Mouse (Mus musculus): ENCODE data around the gene Slc17a2. TPM values are rescaled to one million over a fixed set of nuclear protein-coding genes. Genes with fewer than 3 reads are reported as not detected.

Gene Slc17a2
- polyA plus RNA-seq, 1 experiment from 2014 or later = 0.52 TPM

DNA sequence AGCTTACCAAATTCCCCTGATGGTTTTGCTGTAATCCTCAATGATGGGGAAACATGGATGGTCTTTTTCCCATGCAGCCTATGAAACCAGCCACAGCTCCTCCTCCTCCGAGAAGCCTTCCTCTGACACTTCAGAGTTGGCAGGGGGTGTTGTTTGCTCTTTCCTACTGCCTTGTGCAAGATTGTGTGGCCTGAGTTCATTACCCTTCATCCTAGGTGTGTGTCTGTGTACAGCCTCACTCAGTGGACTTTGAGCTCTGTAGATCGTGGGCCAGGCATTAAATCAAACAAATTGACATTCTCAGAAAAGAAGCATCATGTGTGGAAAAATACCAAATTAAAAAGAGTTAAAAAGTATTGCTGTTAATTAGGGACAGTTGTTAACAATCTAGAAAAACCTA, 2.3 kb upstream of the Slc17a2 start:
- Histone ChIP-seq H3K4me2 (no peak overlapping the region), H3K4me1 (replicated peaks) (peaks cover 5% of the 10 kb centered on the region; the same call in 1 of the 2 replicates), H3K9ac (no peak overlapping the region), H3K36me3 (no peaks in the 10 kb centered on the region), H3K4me3 (replicated peaks) (no peak overlapping the region), H3K27me3 (no peaks in the 10 kb centered on the region; the same call in 1 of the 2 replicates), H3K9me3 (replicated peaks) (no peaks in the 10 kb centered on the region), H3K27ac (no peak overlapping the region)
- DNase-seq = no peak
- WGBS (ENCODE audit: insufficient replicate concordance) = 58% methylated on average over 2 of the region's 2 CpGs
- no peak for ATAC-seq (ENCODE audit: low read depth)

DNA sequence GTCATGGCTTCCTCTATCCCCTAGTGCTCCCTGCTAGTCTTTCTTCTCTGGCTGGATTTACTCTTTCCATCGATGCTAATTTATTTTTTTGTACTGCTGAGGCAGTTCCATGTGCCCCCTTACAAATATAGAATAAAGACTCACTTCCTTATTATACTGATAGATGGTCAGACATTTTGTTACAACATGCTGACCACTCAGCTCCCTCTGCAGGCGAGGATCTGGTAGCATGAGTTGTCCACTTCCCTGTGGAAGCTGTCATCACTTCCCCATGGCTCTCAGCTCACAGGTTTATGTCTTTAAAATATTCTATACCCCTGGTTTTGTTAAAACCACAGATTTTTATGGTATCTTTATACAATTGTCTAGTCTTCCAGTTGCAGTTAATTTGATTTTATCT, 9.4 kb downstream of the Slc17a2 start:
- 42% methylated on average over 2 of the region's 2 CpGs for WGBS (ENCODE audit: insufficient replicate concordance)
- no peaks in the 10 kb centered on the region for H3K36me3 ChIP-seq
- ATAC-seq (ENCODE audit: low read depth) = no peak
- no peaks in the 10 kb centered on the region for H3K4me1 ChIP-seq (replicated peaks)
- H3K4me3 ChIP-seq (replicated peaks) = no peak overlapping the region
- H3K4me2 ChIP-seq = no peak overlapping the region
- no peak for DNase-seq
- H3K9ac ChIP-seq = no peak overlapping the region
- H3K27me3 ChIP-seq = no peaks in the 10 kb centered on the region
- H3K9me3 ChIP-seq (replicated peaks) = no peaks in the 10 kb centered on the region
- H3K27ac ChIP-seq = no peak overlapping the region

DNA sequence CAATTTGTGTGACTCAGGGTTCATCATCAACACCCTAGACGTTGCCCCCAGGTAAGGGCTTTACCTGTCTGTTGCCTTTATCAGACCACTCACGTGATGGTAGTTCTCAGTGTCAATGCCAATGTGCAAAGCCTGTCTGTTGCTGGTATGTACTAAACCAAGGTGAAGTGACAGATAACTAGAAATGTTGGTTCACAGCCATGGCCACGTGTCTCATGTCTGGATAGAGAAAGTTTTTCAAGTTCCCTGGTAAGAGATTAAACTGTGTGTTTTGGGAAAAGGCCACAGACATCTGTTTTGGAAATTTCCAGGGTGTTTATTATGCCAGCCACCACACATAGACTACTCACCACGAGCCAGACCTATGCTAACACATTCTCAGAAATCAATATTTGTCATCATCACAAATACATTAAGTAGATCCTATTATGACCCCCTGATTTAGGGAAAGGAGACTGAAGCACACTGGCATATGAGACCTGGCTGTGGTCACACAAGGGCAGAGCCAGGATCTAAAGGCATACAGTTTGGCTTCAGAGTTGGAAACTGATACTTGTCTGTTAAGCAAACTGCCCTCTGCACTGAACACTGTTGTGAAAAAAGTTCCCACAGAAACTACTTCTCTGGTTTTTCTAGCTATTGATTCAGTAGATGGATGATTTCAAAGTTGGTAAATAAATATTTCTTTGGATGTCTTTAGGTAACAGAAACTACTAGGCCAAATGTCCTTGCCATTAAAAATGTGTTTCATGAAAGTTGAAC, 13.6 kb downstream of the Slc17a2 start:
- Histone ChIP-seq H3K9ac (no peak overlapping the region), H3K4me1 (replicated peaks) (no peaks in the 10 kb centered on the region), H3K36me3 (no peaks in the 10 kb centered on the region), H3K27me3 (no peaks in the 10 kb centered on the region), H3K9me3 (replicated peaks) (no peaks in the 10 kb centered on the region), H3K27ac (no peak overlapping the region), H3K4me3 (replicated peaks) (no peak overlapping the region), H3K4me2 (no peak overlapping the region)
- DNase-seq (no peak), ATAC-seq (ENCODE audit: low read depth) (no peak)
- 40% methylated on average over 4 of the region's 4 CpGs for WGBS (ENCODE audit: insufficient replicate concordance)

DNA sequence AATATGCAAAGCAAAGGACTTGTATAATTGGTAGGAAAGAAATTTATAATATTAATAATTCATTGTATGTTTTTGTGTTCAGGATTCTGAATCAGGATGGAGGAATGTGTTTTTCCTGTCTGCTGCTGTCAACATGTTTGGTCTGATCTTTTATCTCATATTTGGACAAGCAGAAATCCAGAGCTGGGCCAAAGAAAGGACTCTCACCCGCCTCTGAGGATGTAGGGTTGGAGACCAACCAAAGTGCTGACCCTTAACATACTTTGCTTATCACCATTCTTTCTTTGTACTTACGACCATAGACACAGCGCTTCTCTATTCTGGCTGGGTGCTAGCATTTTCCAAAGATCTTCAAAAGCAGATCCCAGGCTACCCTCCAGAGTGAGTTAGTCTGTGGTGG, 15.4 kb downstream of the Slc17a2 start:
- WGBS (ENCODE audit: insufficient replicate concordance) = 45% methylated on average over 3 of the region's 3 CpGs
- no peak overlapping the region for H3K4me3 ChIP-seq (replicated peaks)

DNA sequence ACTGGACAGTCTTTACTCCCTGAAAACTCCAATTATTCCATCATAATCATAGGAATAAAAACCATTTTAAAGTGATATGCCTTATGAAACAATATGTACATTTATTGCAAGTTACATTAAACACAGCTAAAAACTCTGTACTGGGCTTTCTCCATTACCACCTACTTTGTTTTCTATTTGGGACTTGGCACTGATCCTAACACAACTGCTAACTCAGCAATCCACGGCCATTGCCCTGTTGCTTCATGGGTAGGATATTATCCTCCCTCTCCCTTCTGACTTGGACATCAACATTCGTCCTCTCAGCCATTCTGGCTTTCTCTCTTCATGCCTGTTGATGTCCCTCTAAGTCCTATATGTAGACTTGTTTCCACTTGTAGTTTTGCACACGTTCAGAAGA, 19.8 kb downstream of the Slc17a2 start:
- Histone ChIP-seq H3K4me2 (no peak overlapping the region), H3K4me3 (replicated peaks) (no peak overlapping the region), H3K9me3 (replicated peaks) (no peaks in the 10 kb centered on the region), H3K27ac (no peak overlapping the region), H3K27me3 (no peaks in the 10 kb centered on the region), H3K9ac (no peak overlapping the region), H3K4me1 (replicated peaks) (no peaks in the 10 kb centered on the region), H3K36me3 (no peaks in the 10 kb centered on the region)
- no peak for ATAC-seq (ENCODE audit: low read depth)
- 47% methylated on average over 3 of the region's 3 CpGs for WGBS (ENCODE audit: insufficient replicate concordance)
- no peak for DNase-seq

More for the DNA sequence above, 15.4 kb downstream of the Slc17a2 start:
- no peak overlapping the region for H3K4me2 ChIP-seq
- H3K9me3 ChIP-seq (replicated peaks) = no peaks in the 10 kb centered on the region
- DNase-seq (no peak), ATAC-seq (ENCODE audit: low read depth) (no peak)
- H3K27ac ChIP-seq = no peak overlapping the region
- no peaks in the 10 kb centered on the region for H3K36me3 ChIP-seq
- no peaks in the 10 kb centered on the region for H3K4me1 ChIP-seq (replicated peaks)
- no peaks in the 10 kb centered on the region for H3K27me3 ChIP-seq
- no peak overlapping the region for H3K9ac ChIP-seq

DNA sequence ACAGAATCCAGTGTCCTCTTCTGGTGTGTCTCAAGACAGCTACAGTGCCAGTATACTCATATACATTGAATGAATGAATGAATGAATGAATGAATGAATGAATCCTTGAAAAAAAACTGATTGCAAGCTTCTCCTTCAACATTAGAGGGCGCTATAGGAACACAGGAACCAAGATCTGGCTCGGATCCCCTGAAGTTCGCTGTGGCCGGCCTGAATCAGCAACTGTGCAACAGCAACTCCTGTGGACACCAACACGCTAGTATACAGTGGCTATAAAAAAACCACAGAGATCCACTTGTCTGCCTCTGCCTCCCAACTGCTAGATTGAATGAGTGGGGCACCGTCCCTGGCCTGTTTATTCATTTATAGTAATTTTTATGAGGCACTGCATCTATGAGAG, 26.3 kb downstream of the Slc17a2 start:
- 12% methylated on average over 6 of the region's 6 CpGs for WGBS (ENCODE audit: insufficient replicate concordance)
- no peaks in the 10 kb centered on the region for H3K27me3 ChIP-seq

DNA sequence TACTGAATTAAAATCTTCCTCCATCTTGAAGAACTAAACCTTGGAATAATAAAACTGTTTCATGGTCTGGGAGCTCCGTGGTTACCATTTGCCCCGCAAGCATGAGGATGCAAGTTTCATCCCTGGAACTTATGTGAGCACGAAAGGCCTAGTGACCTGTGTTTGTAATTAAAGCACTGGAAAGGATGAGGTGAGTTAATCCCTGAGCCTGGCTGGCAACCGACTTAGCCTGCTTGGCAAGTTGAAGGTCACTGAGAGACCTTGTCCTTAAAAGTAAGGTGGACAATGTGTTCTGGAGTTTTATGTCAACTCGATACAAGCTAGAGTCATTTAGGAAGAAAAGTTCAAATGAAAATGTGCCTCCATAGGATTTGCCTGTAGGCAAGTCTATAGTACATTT, 28.0 kb downstream of the Slc17a2 start:
- Histone ChIP-seq H3K9ac (no peak overlapping the region), H3K9me3 (replicated peaks) (no peaks in the 10 kb centered on the region), H3K27ac (no peak overlapping the region), H3K4me1 (replicated peaks) (no peaks in the 10 kb centered on the region), H3K4me2 (no peak overlapping the region), H3K27me3 (no peaks in the 10 kb centered on the region), H3K4me3 (replicated peaks) (no peak overlapping the region), H3K36me3 (no peaks in the 10 kb centered on the region)
- ATAC-seq (ENCODE audit: low read depth) (no peak), DNase-seq (no peak)
- 81% methylated on average over 5 of the region's 5 CpGs for WGBS (ENCODE audit: insufficient replicate concordance)

More for the DNA sequence above, 26.3 kb downstream of the Slc17a2 start:
- H3K4me3 ChIP-seq (replicated peaks) = no peak overlapping the region
- H3K36me3 ChIP-seq = no peaks in the 10 kb centered on the region
- ATAC-seq (ENCODE audit: low read depth) = no peak
- no peak overlapping the region for H3K27ac ChIP-seq
- peak; percentile 3 for DNase-seq
- no peaks in the 10 kb centered on the region for H3K9me3 ChIP-seq (replicated peaks)
- H3K4me1 ChIP-seq (replicated peaks) = no peaks in the 10 kb centered on the region
- no peak overlapping the region for H3K4me2 ChIP-seq
- no peak overlapping the region for H3K9ac ChIP-seq

DNA sequence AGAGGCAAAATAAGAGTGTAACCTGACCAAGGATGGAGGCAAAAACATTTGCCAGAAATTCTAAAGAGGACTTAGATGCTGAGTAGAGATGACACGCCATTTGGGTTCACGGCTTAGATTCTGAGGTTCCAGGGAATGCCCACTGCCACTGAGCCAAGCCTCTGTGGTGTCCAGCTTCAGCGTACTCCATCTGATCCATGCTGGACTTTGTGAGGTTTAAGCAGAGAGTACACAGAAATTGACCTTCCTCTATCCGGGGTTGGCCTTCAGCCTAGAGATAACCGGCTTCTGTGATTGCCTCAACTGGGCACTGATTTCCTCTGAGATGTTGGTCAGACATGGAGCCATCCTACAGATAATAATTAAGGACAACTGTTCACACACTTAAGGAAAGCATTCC, 29.8 kb downstream of the Slc17a2 start:
- Histone ChIP-seq H3K4me1 (replicated peaks) (no peaks in the 10 kb centered on the region), H3K9ac (no peak overlapping the region), H3K27me3 (no peaks in the 10 kb centered on the region), H3K36me3 (no peaks in the 10 kb centered on the region), H3K4me3 (replicated peaks) (no peak overlapping the region), H3K9me3 (replicated peaks) (no peaks in the 10 kb centered on the region), H3K4me2 (no peak overlapping the region), H3K27ac (no peak overlapping the region)
- ATAC-seq (ENCODE audit: low read depth) (peak; percentile 75), DNase-seq (no peak)
- 70% methylated on average over 5 of the region's 5 CpGs for WGBS (ENCODE audit: insufficient replicate concordance)

DNA sequence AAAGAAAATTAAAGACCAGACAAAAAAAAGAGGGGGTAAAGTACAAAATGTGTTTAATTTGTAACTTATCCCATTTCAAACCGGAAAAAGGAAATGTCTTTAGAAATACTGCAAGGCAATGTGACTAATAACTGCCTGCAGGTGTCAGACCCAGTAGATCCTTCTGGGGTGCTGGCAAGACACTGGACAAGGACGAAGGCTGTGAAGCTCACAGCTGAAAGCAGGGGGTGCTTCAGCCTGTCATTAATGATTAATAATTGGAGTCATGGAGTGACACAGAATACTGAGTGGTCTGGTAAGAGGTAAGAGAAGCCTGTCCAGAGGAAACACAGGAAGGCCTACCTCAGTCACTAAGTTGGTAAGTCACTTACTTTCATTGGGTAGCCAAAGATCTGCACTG, 32.5 kb downstream of the Slc17a2 start, which contains the start of gene Slc17a3:
Slc17a3 (plus strand) TSS at position 127 of the 400 bp plus-strand sequence.
- H3K27ac ChIP-seq = no peak within 1 kb of the TSS
- no peaks in the 10 kb centered on the region for H3K9me3 ChIP-seq (replicated peaks)
- H3K27me3 ChIP-seq = no peaks in the 10 kb centered on the region
- no peak within 1 kb of the TSS for H3K4me2 ChIP-seq
- DNase-seq = no peak
- no peak within 1 kb of the TSS for H3K9ac ChIP-seq
- H3K4me1 ChIP-seq (replicated peaks) = no peaks in the 10 kb centered on the region
- 54% methylated on average over 2 of the region's 2 CpGs for WGBS (ENCODE audit: insufficient replicate concordance)
- H3K36me3 ChIP-seq = no peaks in the 10 kb centered on the region
- no peak within 1 kb of the TSS for H3K4me3 ChIP-seq (replicated peaks)
- no peak for ATAC-seq (ENCODE audit: low read depth)

DNA sequence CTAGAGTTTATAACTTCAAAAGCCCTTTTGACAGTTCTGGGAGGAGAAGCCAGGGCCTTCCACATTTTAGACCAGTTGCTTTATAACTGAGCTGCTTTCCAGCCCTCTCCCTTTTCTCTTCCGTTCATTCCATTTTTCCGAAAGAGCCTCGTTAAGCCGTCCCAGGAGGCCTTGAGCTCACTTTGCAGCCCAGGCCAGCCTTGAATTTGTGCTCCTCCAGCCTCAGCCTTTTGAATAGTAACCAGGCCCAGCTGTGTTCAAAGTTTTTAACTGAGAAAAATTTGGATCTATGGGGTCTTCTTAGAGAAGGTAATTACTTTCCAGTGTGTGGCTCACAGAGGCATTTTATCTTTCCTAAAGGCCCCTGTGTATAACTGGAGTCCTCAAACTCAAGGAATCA, 39.1 kb downstream of the Slc17a2 start:
- Histone ChIP-seq H3K27me3 (no peaks in the 10 kb centered on the region), H3K36me3 (no peaks in the 10 kb centered on the region), H3K9ac (no peak overlapping the region), H3K9me3 (replicated peaks) (no peaks in the 10 kb centered on the region), H3K4me1 (replicated peaks) (no peaks in the 10 kb centered on the region), H3K4me2 (no peak overlapping the region), H3K27ac (no peak overlapping the region), H3K4me3 (replicated peaks) (no peak overlapping the region)
- DNase-seq (no peak), ATAC-seq (ENCODE audit: low read depth) (no peak)
- 77% methylated on average over 4 of the region's 4 CpGs for WGBS (ENCODE audit: insufficient replicate concordance)

DNA sequence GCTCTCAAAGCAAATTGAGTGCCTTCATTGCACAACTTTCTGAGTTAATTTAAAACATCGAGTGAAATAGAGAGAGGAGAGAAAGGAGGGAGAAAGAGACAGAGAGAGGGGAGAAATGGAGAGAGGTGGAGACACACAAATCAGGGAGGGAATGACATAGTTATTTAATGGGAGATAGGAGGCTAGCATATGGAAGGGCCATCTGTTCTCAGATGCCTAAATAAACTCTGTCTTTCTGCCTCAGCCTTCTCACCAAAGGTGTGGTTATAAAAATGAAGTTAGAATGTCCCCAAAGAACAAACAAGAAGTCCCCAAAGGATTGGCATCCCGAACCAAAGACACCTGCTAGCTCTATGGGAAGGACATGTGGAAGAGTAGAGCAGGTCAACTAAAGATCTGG, 42.5 kb downstream of the Slc17a2 start:
- H3K9me3 ChIP-seq (replicated peaks) = no peaks in the 10 kb centered on the region
- no peak for DNase-seq
- no peak overlapping the region for H3K9ac ChIP-seq
- no peaks in the 10 kb centered on the region for H3K27me3 ChIP-seq
- H3K27ac ChIP-seq = no peak overlapping the region
- ATAC-seq (ENCODE audit: low read depth) = no peak
- no peaks in the 10 kb centered on the region for H3K4me1 ChIP-seq (replicated peaks)
- WGBS (ENCODE audit: insufficient replicate concordance) = 56% methylated on average over 2 of the region's 2 CpGs
- no peak overlapping the region for H3K4me2 ChIP-seq
- H3K36me3 ChIP-seq = no peaks in the 10 kb centered on the region
- H3K4me3 ChIP-seq (replicated peaks) = no peak overlapping the region

DNA sequence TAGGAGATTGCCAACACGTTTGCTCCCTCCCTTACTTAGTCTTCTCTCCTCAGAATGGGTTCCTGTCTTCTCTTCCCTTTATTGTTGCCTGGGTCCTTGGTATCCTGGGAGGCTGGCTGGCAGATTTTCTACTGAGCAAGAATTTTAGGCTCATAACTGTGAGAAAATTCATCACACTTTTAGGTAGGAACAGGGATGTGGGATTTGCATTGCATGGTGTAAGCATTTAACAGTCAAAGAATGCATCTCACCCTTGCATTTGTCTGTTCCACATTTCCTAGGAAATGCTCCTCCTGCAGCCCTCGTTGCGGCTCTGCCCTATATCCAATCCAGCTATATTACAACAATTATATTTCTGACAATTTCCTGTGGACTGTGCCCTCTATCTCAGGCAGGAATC, 49.6 kb downstream of the Slc17a2 start:
- ATAC-seq (ENCODE audit: low read depth) (no peak), DNase-seq (no peak)
- WGBS (ENCODE audit: insufficient replicate concordance) = 40% methylated on average over 3 of the region's 3 CpGs
- Histone ChIP-seq H3K4me2 (no peak overlapping the region), H3K36me3 (no peaks in the 10 kb centered on the region), H3K9ac (no peak overlapping the region), H3K27ac (no peak overlapping the region), H3K4me1 (replicated peaks) (no peaks in the 10 kb centered on the region), H3K4me3 (replicated peaks) (no peak overlapping the region), H3K27me3 (no peaks in the 10 kb centered on the region), H3K9me3 (replicated peaks) (no peaks in the 10 kb centered on the region)

Data from liver, embryonic 13.5 days (tissue).